Mouse (Mus musculus): ENCODE measurements around the gene Gm7735.
"Not testable (repeated sequence)": the region's sequence is repeated elsewhere in the genome, so short reads cannot be mapped to it uniquely, and the experiment has no call there.

Gene Gm7735

DNA sequence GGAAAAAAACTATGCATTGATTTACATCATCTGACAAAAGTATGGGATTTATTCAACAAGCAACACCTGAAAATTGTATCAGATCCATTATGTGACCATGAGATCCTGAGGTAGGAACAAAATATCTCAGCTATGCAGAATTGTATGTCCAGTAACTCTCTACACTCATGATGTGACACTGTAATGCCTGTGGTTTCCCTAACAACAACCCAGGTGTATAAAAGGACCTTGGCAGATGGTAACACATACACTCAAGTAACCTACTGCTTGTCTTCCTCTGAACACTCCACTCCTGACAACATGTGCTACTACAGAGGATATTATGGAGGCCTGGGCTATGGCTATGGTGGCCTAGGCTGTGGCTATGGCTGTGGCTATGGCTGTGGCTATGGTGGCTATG lies at the start of gene Gm7735:
Gene Gm7735, plus strand, starts transcription at position 301 of the 400 bp plus-strand sequence.
- not testable (repeated sequence) for DNase-seq (ENCODE audit: low spot score in 2 of 2)

- no peak for DNase-seq (ENCODE audit: low spot score in 2 of 2)
Observed at GRCm38 (mm10) chr16:89140551-89140950, 28.7 kb upstream of the Gm7735 start, which contains the start of gene Gm6358. Gm6358 (plus strand) TSS chr16:89140851.

DNA sequence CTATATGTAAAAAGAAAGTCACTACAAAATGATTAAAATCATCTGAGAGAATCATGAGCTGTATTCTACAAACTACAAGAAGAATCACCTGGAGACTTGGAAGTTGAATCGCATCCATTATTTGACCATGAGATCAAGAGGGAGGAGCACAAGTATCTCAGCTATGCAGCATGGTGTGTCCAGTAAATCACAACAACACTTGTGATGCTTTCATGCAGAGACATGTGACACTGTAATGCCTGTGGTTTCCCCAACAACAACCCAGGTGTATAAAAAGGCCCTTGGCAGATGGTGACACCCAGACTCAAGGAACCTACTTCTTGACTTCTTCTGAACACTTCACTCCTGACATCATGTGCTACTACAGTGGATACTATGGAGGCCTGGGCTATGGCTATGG lies 18.5 kb upstream of the Gm7735 start, which contains the start of gene Gm10061:
Gene Gm10061, plus strand, starts transcription at position 301 of the 400 bp plus-strand sequence.
- DNase-seq (ENCODE audit: low spot score in 2 of 2) = no peak

DNA sequence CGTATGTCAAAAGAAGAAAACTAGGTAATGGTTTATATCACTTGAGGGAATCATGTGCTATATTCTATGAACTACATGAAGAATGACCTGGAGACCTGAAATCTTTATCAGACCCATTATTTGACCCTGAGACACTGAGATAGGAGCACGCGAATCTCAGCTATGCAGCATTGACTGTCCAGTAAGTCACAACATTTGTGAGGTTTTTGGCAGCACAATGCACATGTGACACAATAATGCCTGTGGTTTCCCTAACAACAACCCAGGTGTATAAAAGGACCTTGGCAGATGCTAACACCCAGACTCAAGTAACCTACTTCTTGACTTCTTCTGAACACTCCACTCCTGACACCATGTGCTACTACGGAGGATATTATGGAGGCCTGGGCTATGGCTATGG lies 11.6 kb upstream of the Gm7735 start, which contains the start of gene Gm9789:
Gene Gm9789, plus strand, starts transcription at position 301 of the 400 bp plus-strand sequence.
- no peak for DNase-seq (ENCODE audit: low spot score in 2 of 2)

DNA sequence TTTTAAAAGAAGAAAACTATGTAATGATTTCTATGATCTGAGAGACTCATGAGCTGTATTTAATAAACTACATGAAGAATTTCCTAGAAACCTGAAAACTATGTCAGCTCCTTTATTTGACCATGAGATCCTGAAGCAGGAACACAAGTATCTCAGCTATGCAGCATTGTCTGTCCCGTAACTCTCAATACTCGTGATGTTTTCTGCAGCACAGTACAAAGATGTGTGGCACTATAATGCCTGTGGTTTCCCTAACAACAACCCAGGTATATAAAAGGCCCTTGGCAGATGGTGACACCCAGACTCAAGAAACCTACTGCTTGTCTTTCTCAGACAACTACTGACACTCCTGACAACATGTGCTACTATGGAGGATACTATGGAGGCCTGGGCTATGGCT lies 5.1 kb downstream of the Gm7735 start, which contains the start of gene 1110057P08Rik:
Gene 1110057P08Rik, plus strand, starts transcription at position 301 of the 400 bp plus-strand sequence.
- DNase-seq (ENCODE audit: low spot score in 2 of 2) = no peak

GRCm38 (mm10) chr16:89188621-89189020 lies 19.3 kb downstream of the Gm7735 start:
- no peak for DNase-seq (ENCODE audit: low spot score in 2 of 2)

GRCm38 (mm10) chr16:89205561-89205960 lies 36.3 kb downstream of the Gm7735 start, which contains the start of gene Krtap20-2:
Krtap20-2 (plus strand) TSS chr16:89205861.
- DNase-seq (ENCODE audit: low spot score in 2 of 2) = no peak
